Mouse (Mus musculus) stomach, postnatal 0 days (tissue): ENCODE data around the gene Disp1.

Source experiments
- CTCF ChIP-seq: IDR thresholded peaks from 2 replicates; pipeline ENCODE4 v1.5.1; 2016; ENCODE audit warnings: antibody characterized with exemption, low read depth, mild to moderate bottlenecking, moderate library complexity
- EP300 ChIP-seq: optimal IDR thresholded peaks from 2 replicates; pipeline ENCODE3; 2016; ENCODE audit warnings: antibody characterized with exemption

GRCm38 (mm10) chr1:183095454-183096088 lies 125.8 kb downstream of the Disp1 start:
- no peak for TF ChIP-seq CTCF
- no peak for TF ChIP-seq EP300
